Mouse (Mus musculus): ENCODE measurements around the gene Cep164. TPM values are rescaled to one million over a fixed set of nuclear protein-coding genes. Genes with fewer than 3 reads are reported as not detected.
A peak's percentile ranks its signal among the peaks of the same experiment; 100 is the strongest.
"Not testable (repeated sequence)": the region's sequence is repeated elsewhere in the genome, so short reads cannot be mapped to it uniquely, and the experiment has no call there.

The Cep164 gene
- total RNA-seq, 2 experiments from 2014 or later = 13.6 TPM

GRCm38 (mm10) chr9:45846891-45847460 is 18.5 kb upstream of the Cep164 start:
- no peak overlapping the region for H3K4me3 ChIP-seq
- TF ChIP-seq CTCF (conservative IDR thresholded peaks at IDR 0.05) = no peak
- no peak overlapping the region for H3K27ac ChIP-seq
- no peak for DNase-seq (ENCODE audit: low spot score in 2 of 2)

GRCm38 (mm10) chr9:45846176-45846575 is 17.7 kb upstream of the Cep164 start:
- not testable (repeated sequence) for DNase-seq (ENCODE audit: low spot score in 2 of 2); H3K4me3 ChIP-seq; H3K27ac ChIP-seq

GRCm38 (mm10) chr9:45845541-45845940 is 17.1 kb upstream of the Cep164 start:
- no peak for DNase-seq (ENCODE audit: low spot score in 2 of 2)
- TF ChIP-seq CTCF (conservative IDR thresholded peaks at IDR 0.05) = no peak
- Histone ChIP-seq H3K4me3 (no peak overlapping the region), H3K27ac (peak overlapping the region; percentile 32; the same call in 1 of the 2 replicates)

- DNase-seq (ENCODE audit: low spot score in 2 of 2) = no peak
- TF ChIP-seq CTCF (conservative IDR thresholded peaks at IDR 0.05) = no peak
- H3K4me3 ChIP-seq = no peak overlapping the region
- no peak overlapping the region; the same call in 1 of the 2 replicates for H3K27ac ChIP-seq
Measured at GRCm38 (mm10) chr9:45843780-45844179, 15.3 kb upstream of the Cep164 start.

- H3K27ac ChIP-seq = peak overlapping the region; percentile 46; the same call in 1 of the 2 replicates
- H3K4me3 ChIP-seq = no peak overlapping the region; the same call in 1 of the 2 replicates
- TF ChIP-seq CTCF (conservative IDR thresholded peaks at IDR 0.05) = no peak
- no peak for DNase-seq (ENCODE audit: low spot score in 2 of 2)
Measured at GRCm38 (mm10) chr9:45843007-45843406, 14.5 kb upstream of the Cep164 start.

GRCm38 (mm10) chr9:45841458-45841857 is 13.0 kb upstream of the Cep164 start:
- Histone ChIP-seq H3K4me3 (peak overlapping the region; percentile 95), H3K27ac (peak overlapping the region; percentile 2; the same call in 1 of the 2 replicates)
- no peak for TF ChIP-seq CTCF (conservative IDR thresholded peaks at IDR 0.05)
- no peak for DNase-seq (ENCODE audit: low spot score in 2 of 2)

GRCm38 (mm10) chr9:45840331-45840730 is 11.8 kb upstream of the Cep164 start:
- Histone ChIP-seq H3K4me3 (peak overlapping the region; percentile 95), H3K27ac (peak overlapping the region; percentile 94; the same call in 1 of the 2 replicates)
- no peak for DNase-seq (ENCODE audit: low spot score in 2 of 2)
- TF ChIP-seq CTCF (conservative IDR thresholded peaks at IDR 0.05) = no peak

GRCm38 (mm10) chr9:45839982-45840300 is 11.4 kb upstream of the Cep164 start:
- Histone ChIP-seq H3K27ac (peak overlapping the region; percentile 94; the same call in 1 of the 2 replicates), H3K4me3 (peak overlapping the region; percentile 95)
- no peak for TF ChIP-seq CTCF (conservative IDR thresholded peaks at IDR 0.05)
- DNase-seq (ENCODE audit: low spot score in 2 of 2) = no peak

- no peak for DNase-seq (ENCODE audit: low spot score in 2 of 2)
- Histone ChIP-seq H3K4me3 (peak overlapping the region; percentile 95), H3K27ac (peak overlapping the region; percentile 94)
- no peak for TF ChIP-seq CTCF (conservative IDR thresholded peaks at IDR 0.05)
Measured at GRCm38 (mm10) chr9:45839139-45839981, 10.9 kb upstream of the Cep164 start.

GRCm38 (mm10) chr9:45838434-45839138 is 10.1 kb upstream of the Cep164 start, which contains the start of gene Bace1:
TSS of gene Bace1 (plus strand) at chr9:45838580.
- peak; percentile 90 to 93 for DNase-seq (ENCODE audit: low spot score in 2 of 2)
- Histone ChIP-seq H3K27ac (peak within 1 kb of the TSS; percentile 94), H3K4me3 (peak within 1 kb of the TSS; percentile 95)
- peak; percentile 68 for TF ChIP-seq CTCF (conservative IDR thresholded peaks at IDR 0.05)

GRCm38 (mm10) chr9:45838069-45838433 is 9.6 kb upstream of the Cep164 start:
- H3K27ac ChIP-seq = peak overlapping the region; percentile 94
- no peak for TF ChIP-seq CTCF (conservative IDR thresholded peaks at IDR 0.05)
- DNase-seq (ENCODE audit: low spot score in 2 of 2) = no peak
- peak overlapping the region; percentile 95 for H3K4me3 ChIP-seq

GRCm38 (mm10) chr9:45833461-45833860 is 5.0 kb upstream of the Cep164 start:
- no peak overlapping the region for H3K27ac ChIP-seq
- no peak for TF ChIP-seq CTCF (conservative IDR thresholded peaks at IDR 0.05)
- DNase-seq (ENCODE audit: low spot score in 2 of 2) = no peak
- H3K4me3 ChIP-seq = no peak overlapping the region

GRCm38 (mm10) chr9:45832898-45833297 is 4.4 kb upstream of the Cep164 start:
- Histone ChIP-seq H3K27ac (no peak overlapping the region), H3K4me3 (no peak overlapping the region)
- no peak for DNase-seq (ENCODE audit: low spot score in 2 of 2)
- TF ChIP-seq CTCF (conservative IDR thresholded peaks at IDR 0.05) = no peak
